Mouse (Mus musculus) testis, postnatal 10 days (tissue): ENCODE results near the gene Tph2.
A peak's percentile ranks its signal among the peaks of the same experiment; 100 is the strongest.

Experiments used
- DNase-seq: peaks from one replicate; pipeline ENCODE4 v3.0.0; 2021; ENCODE audit warnings: low spot score

Tph2 gene

DNA sequence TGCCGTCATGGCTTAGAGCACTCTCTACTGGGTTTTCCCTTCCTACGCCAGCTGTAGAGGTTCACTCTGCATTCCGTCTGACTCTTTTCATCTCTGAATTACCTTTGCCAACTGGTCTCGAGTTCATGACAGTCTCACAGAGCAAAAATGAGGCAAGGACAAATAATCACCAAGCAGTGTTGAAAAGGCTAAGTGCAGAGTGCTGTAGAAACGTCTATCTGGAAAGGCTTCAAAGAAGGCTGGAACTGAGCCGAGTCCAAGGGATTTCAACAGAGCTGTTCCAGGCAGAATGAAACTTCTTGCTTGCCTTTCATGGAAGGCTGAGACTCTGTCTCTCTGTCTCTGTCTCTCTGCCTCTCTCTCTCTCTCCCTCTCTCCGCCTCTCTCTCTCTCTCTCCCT lies 47.8 kb downstream of the Tph2 start:
- no peak for DNase-seq

DNA sequence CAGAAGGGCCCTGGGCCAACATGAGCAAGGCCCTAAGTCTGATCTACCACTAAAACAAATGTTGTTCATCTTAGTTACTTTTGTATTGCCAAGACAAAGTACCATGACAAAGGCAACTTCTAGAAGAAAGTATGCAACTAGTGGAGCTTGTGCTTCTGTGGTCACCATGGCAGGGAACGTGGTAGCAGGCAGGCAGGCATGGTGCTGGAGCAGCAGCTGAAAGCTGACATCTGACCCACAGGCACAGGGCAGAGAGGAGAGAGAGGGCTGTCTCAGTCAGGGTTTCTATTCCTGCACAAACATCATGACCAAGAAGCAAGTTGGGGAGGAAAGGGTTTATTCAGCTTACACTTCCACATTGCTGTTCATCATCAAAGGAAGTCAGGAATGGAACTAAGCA lies 56.9 kb downstream of the Tph2 start:
- no peak for DNase-seq

DNA sequence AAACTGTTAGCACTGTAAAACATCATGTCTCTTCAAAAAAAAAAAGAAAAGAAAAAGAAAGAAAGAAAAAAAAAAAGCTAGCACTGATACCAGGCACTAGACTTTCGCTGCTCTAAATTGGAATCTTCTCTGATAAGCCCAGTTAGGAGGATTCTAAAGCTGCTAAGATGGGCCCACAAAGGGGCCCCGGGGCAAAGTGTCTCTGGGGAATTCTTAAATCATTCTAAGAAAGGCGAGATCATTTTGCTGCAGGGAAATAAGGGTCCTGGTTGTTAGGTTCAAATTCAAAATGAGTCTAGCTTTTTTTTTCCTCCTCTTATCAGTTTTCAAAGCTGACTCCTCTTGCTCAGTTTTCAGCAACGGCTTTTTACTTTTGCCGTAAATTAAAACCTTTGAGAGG lies 59.3 kb downstream of the Tph2 start:
- DNase-seq = no peak

DNA sequence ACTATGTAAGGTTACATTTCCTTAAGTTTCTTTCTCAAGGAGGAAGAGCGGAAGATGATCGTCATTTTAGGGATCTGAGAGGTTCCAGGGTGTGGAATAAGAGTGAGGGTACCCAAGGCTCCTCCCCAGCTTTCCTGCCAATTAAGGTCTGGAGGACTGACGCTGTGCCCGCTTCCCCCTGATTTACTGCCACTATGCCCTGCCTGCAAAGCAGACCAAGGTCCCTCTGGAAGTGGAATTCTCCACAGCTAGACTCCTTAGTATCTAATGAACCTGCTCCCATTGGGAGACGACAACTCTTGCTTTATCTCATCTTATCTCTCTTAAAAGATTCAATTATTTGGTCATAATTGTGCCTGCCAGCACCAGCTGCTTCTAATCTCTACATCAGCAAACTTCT lies 59.8 kb downstream of the Tph2 start:
- no peak for DNase-seq

DNA sequence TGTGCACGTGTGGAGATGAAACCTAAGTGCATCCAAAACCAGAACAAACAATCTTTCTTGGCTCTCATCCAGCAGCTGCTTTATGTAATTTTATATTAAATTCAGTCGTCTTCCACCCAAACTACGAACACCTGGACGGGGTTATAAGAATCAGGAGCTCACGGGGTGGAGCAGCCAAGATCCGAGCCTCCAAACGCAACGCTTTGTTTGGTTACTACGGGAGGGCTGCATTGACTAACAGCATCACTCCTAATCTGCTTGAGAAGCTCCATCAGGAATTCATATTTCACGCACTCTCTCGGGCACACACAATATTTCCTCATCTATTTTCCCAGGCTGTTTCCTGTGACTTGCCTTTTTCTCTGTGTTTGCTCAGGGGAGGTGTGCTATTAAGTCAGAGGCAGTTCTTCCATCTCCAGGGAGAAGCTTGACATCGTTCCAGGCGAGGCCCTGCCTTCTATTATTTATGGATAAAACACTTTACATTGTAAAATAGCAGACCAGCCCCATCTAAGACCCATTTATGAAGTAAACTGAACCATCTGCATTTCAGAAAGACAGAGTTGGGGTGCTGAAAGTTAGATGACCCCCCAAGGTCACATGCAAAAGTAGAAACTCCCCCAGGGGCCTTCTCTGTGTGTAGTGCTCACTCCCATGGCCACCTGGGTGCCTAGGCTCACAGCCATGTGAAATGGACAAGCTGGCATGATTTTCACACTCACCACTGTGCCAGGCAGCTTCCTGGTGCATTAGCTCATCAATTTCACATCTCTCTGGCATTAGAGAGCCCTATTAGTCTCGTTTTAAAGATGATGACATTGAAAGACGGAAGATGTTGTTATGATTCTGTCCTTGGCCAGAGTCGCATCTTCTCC lies 76.9 kb downstream of the Tph2 start:
- DNase-seq = no peak

DNA sequence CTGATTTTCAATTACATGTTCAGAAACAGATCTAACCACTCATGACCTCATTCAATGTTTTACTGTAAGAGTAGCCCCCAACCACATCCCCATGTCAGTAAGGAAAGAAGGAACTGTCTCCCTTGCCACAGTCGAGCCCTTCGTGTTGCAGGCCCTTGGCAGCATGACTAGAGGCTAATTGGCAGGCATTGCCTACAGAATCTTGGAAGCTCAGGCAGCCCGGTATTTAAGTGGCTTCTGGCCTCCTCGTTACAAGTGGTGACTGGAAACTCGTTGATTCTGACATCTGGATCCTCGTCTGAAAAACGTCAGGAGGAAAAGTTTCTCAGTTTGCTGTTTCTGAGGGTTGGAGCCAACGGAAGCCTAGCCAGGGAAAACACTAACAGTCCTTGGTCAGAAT lies 80.6 kb downstream of the Tph2 start:
- no peak for DNase-seq

DNA sequence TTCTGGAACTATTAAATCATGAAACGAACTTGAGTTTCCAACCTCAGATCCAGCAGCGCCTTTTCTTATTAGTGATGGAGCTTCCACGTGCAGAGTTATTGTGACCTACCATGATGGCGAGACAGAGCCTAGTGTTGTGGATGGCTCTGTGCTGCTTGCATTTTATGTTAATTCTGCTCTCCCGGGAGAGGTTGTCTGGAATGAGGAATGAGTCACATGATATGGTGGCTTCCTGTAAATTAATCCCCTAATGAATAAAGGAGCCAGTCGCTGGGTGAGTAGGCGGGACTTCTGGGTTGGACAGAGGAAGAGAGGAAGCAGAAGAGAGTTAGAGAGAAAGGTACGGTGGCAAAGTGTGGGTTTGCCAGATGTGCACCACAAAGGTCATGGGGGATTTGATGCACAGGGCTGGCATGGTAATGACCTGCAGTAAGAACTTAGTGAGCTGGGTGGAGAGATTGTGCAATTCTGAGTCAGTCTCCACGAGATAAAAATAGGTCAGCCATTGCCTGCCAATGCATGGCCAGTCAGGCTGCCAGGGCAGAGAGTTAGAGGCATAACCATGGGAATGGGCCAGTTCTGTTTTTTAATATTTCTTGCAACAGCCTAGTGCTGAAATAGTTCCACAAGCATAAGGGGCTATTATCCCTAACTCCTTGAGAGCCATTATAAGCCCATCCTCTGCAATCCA lies 84.8 kb downstream of the Tph2 start:
- DNase-seq = no peak

DNA sequence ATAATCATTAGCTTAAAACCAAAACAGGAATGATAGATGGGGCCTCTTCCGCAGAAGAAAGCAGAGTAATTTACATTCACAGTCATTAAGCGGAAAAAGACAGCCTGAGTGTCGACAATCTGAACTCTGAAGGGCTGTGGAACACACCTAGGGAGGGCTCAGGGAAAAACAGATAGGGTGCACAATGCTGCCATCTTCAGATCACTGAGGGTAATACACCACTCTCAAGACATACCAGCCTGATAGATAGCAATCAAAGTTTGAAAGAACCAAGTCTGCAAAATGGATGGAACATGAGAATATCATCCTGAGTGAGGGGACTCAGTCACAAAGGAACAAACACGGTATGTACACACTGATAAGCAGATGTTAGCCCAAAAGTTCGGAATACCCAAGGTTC lies 87.7 kb downstream of the Tph2 start:
- peak; percentile 47 for DNase-seq

DNA sequence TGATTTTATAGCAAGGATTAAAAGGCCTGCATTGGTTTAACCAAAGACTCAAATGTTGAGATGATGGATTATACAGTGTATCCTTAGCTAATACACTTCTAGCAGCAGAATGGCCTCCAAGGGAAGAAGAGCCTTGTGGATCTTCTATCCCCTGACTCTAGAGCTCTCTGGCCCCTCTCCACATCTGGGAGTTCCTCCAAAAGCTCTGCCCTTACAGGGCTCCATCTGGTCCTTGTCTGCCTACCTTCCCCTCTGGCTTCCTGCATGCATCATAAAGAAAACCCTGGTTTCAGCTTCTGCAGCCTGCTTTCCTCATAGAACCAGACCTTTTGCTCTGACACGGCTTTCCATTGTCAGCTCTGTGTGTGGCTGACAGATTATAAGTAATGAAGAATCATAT lies 88.6 kb downstream of the Tph2 start:
- no peak for DNase-seq

DNA sequence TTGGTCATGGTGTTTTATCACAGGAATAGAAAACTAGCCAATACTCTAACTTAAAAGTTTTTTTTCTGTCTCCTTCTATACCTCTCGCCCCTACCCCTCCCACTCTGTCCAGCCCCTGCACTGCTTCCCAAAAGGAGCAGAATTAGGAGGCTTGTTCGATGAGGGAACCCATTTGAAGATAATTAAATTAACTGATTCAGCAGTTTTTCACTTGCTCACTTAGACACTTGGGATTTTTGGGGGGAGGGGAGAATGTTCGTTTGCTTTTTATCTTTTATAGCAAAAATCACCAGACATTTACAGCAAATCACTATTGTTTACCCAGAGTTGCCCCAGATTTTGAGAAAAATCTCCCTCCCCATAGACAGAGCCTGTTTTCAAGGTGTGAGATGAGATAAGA lies 106.6 kb downstream of the Tph2 start:
- no peak for DNase-seq

DNA sequence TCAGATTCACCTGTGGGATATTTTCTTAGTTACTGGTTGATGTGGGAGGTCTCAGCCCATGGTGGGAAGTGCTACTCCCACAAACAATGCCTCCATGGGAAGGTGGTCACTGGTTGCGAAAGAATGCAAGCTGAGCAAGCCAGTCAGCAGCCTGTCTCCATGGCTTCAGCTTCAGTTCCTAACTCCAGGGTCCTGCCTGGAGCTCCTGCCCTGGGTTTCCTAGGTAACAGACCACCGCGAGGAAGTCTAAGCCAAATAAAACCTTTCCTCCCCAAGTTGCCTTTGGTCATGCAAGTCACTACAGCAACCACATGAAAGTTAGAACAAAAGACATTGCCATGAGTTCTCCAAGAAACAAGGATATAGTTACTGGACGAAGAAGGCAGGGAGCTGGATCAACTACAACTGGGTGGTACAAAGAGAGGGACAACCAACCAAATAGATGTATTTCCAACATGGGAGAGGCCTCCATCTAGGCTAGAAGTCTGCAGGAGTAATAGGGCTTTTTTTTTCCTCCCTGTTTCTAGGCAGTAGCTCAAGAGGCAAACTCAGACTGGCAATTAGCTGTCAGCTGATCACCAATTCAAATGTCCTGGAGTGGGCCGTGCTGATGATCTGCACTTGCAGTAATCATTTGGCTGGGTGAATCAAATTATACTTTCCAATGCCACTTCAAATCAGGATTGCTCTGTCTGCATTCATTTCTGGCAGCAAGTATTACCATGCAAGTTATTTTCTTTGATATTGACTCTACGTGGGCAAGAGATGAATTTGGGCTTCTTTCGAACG lies 115.5 kb downstream of the Tph2 start:
- no peak for DNase-seq

DNA sequence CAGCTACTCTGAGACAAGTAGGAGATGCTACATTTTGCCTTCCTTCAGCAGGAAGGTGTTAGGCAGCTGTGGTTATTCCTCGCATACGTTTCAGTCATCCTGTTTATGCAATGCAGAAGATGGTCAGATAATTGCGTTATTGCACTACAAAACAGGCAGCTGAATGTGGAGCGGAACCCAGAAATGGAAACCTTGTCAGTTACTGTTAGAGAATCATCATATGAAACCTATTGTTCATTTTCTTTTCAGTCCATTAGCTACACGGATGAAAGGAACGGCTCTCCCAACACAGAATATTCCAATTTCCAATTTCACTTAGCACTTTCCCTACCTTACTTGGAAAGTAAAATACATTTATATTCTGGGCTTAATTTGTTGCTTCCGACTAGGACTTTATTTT lies 120.9 kb downstream of the Tph2 start:
- no peak for DNase-seq

DNA sequence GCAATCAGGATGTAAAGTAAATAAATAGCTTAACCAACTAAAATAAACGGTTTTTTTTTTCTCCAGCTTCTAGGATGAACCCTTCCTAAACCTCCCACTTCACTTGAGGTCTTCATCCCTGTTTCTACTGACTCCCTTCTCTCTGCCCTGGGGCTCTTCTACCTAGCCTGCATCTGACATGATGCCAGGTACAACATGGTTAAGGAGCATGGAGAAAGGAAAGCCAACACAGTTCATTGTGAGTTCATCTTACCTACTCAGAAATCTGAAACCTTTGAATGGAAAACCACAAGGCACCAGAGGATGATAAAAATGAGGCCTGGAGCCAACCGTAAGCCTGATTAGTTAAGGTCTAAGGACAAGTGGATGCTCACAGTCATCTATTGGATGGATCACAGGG lies 123.3 kb downstream of the Tph2 start:
- no peak for DNase-seq

DNA sequence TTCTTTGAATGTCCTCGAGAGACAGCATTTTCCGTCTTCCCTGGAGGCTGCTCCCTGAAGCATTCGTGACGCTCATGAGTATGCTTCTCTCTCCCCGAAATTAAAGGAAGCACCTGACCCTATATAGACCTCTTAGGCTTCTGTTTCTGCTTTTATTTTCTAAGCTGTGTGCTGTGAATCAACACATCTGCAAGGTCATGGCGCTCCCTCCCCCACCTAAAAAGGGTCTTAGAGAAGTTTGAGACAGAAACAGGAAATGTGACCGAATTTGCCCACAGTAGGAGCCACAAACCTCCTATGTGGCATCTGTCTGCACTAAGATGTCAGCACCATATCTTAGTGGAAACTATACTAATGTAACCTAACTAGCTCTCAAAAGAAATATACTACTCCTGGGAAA lies 124.1 kb downstream of the Tph2 start:
- DNase-seq = no peak

DNA sequence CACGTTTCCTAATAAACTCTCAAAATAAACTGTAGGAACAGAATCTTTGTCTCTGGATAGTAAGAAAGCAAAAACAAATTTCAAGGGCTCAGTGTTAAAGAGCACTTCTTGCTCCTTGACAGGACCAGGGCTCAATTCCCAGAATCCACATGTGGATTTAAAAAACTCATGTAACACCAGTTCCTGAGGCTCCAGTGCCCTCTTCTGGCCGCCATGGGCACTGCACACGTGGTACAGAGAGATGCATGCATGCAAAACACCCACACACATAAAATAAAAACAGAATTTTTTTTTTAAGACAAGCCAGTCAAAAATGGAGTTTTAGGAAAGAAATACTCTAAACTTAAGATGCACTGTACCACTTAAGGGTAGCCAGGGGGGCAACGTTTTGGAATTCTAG lies 133.2 kb downstream of the Tph2 start:
- no peak for DNase-seq

DNA sequence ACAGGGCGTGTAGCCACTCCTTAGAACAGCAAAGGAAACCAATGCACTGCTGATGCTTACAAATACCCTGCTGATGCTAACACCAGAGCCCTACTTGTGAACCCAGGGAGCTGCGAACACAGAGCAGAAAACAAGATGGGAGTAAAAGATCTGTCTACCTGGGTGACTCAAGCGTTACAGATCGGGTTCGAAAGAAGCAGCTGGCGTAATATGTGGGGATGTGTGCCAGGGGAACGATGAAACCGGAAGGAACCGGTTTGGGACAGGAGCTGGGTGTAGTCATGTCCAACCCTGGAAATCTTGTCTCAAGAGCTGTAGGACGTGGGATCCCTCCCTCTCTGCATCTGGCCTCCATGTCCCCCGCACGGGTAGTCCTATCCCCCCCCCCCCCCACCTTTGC lies 134.1 kb downstream of the Tph2 start:
- no peak for DNase-seq

DNA sequence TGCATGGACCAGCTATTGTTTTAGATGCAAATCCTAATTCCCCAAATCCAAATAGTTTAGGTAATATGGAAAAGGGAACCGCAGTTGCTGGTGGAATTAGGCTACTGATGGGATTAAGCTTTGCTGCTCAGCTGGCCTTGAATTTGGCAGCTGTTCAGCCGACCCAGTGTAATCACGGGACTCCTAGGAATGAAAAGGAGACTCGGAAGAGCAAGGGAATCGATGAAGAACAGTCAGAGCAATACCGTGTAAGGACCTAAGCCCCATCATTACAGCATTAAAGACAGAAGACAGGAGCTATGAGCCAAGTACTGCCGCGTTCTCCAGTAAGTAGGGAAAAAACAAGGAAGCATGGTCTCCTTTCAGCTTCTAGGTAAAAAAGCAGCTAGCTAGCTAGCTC lies 134.6 kb downstream of the Tph2 start:
- no peak for DNase-seq

DNA sequence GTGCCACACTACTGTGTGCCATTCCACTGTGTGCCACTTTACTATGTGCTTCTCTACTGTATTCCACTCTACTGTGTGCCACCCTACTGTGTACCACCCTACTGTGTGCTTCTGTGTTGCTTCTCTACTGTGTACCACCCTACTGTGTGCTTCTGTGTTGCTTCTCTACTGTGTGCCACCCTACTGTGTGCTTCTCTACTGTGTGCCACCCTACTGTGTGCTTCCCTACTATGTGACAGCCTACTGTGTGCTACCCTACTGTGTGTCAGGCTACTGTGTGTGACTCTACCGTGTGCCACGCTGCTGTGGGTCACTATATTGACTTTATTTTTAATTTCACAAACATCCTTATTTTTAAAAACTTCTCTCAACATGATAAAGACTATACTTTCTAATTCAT lies 136.3 kb downstream of the Tph2 start:
- no peak for DNase-seq

DNA sequence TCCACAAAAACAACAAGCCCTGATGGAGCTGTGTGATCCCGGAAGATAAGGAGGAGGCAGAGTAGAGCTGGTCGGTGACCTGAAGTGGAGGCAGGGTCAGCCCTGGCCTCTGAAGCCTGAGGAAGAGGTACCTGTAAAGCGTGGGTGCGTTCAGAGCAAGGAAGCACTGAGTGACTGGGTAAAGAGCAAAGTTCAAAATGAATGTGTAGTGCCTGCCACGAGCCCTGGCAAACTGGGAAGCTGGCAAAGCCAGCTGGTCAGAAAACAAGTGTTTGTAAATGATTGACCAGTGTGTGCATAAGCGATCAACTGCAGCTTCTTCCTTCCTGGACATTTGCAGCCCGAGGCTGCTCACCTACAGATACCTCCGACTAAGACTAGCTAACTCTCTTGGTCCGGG lies 149.1 kb downstream of the Tph2 start:
- no peak for DNase-seq
